Mouse (Mus musculus) layer of hippocampus, adult 18-20 months (tissue): ENCODE measurements at regions not wholly inside any gene's neighbourhood (a gene's known extent, or its start where the extent isn't known, plus 50 kb on each side); places are given as distances from the start of the nearest gene placed in this dataset.

ENCODE experiments used
- DNase-seq, 2 experiments: peaks; one replicate each; pipeline ENCODE4 v3.0.0; 2022; ENCODE audit warnings: low spot score in 2 of 2

- DNase-seq, result peak; percentile 62 to 80
Measured at GRCm38 (mm10) chrX:152918212-152918611, 88.1 kb upstream of the Usp51 start.

DNA sequence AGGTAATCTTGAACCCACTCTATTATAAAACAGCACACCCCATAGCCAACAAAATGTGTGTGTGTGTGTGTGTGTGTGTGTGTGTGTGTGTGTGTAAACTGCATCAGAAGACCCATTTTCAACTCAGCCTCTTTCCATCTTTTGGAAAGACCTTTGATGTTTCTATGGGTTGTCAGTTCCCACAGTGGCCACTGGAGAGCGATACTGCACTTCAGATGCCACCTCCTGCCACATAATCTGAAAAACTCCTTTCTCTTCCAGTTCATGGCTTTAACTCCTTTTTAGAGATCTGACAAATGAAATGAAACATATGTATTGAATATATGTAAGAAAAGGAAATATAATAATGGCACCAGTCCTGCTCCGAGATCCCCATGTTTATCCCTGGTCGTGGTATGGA, 79.3 kb upstream of the Usp51 start:
- DNase-seq, result peak in 1 of 2 experiments; percentile 57

GRCm38 (mm10) chrX:152946201-152946600, 60.1 kb upstream of the Usp51 start:
- peak; percentile 6 to 76 for DNase-seq
